Mouse (Mus musculus) urinary bladder, postnatal 14 days (tissue): Measurements from ENCODE around the gene Atp6v1c2.

ENCODE experiments used
- DNase-seq: peaks from one replicate; pipeline ENCODE4 v3.0.0; 2021; ENCODE audit warnings: low spot score

The Atp6v1c2 gene

GRCm38 (mm10) chr12:17258431-17258830, 70.7 kb downstream of the Atp6v1c2 start:
- peak; percentile 23 for DNase-seq

GRCm38 (mm10) chr12:17256905-17257304, 72.3 kb downstream of the Atp6v1c2 start:
- peak; percentile 49 for DNase-seq

GRCm38 (mm10) chr12:17255602-17256001, 73.6 kb downstream of the Atp6v1c2 start:
- no peak for DNase-seq

- peak; percentile 64 for DNase-seq
Measured at GRCm38 (mm10) chr12:17253069-17253468, 76.1 kb downstream of the Atp6v1c2 start.

GRCm38 (mm10) chr12:17250962-17251361, 78.2 kb downstream of the Atp6v1c2 start:
- DNase-seq = no peak

GRCm38 (mm10) chr12:17242041-17242440, 87.1 kb downstream of the Atp6v1c2 start:
- no peak for DNase-seq

GRCm38 (mm10) chr12:17241614-17242013, 87.5 kb downstream of the Atp6v1c2 start:
- no peak for DNase-seq

GRCm38 (mm10) chr12:17241016-17241415, 88.1 kb downstream of the Atp6v1c2 start:
- no peak for DNase-seq

- DNase-seq = no peak
Measured at GRCm38 (mm10) chr12:17239428-17239688, 89.8 kb downstream of the Atp6v1c2 start.

GRCm38 (mm10) chr12:17238588-17239427, 90.4 kb downstream of the Atp6v1c2 start:
- no peak for DNase-seq

GRCm38 (mm10) chr12:17235535-17236313, 93.4 kb downstream of the Atp6v1c2 start:
- DNase-seq = no peak
